Mouse (Mus musculus) ES-CJ7 (cell line): ENCODE results near the gene Rbm20.

ENCODE experiments used
- DNase-seq: peaks from one replicate; pipeline ENCODE4 v3.0.0; 2011; ENCODE audit warnings: low read depth, low spot score

The Rbm20 gene

DNA sequence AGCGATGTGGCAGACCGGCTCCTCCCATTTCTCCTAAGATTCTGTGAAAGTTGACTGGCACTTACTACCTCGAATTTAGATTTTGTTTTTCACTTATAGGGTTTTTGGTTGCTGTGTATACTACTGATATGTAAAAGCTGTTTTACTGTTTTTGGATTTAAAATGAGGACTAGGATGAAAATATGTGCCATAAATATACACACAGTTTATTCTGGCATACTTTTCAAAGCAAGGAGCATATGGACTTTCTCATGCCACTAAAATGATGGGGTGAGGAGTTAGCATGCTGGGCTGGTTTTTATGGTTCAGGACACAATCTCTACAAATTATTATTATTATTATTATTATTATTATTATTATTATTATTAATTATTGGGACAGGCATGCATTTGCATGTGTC, 133.5 kb downstream of the Rbm20 start:
- DNase-seq, result no peak

DNA sequence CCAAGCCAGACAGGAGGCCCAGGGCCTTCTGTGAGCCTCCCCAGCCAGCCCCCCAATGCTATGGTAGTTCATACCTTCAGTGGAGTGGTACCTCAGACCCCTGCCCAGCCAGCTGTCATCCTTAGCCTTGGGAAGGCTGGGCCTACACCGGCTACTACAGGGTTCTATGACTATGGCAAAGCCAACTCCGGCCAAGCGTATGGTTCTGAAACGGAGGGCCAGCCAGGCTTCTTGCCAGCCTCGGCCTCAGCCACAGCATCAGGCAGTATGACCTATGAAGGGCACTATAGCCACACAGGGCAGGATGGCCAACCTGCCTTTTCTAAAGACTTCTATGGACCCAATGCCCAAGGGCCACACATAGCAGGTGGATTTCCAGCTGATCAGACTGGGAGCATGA, 136.5 kb downstream of the Rbm20 start:
- DNase-seq, result no peak

DNA sequence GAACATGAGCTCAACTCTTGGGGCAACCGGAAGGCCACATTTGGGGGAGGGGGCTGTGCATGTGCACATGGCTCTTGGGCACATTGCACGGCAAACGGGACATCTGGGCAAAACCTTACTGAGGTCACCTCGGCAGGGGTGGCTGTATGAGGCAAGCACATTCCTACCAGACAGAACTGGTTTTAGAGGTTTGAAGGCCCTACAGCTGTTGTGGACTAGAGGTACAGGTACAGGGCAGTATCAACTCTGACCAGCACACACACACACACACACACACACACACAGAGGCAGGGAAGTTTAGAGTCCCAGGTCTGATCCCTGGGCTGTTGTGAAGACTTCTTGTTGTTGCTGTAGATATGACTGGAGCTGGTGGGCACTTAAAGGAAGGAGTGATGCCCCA, 138.6 kb downstream of the Rbm20 start:
- DNase-seq, result no peak

DNA sequence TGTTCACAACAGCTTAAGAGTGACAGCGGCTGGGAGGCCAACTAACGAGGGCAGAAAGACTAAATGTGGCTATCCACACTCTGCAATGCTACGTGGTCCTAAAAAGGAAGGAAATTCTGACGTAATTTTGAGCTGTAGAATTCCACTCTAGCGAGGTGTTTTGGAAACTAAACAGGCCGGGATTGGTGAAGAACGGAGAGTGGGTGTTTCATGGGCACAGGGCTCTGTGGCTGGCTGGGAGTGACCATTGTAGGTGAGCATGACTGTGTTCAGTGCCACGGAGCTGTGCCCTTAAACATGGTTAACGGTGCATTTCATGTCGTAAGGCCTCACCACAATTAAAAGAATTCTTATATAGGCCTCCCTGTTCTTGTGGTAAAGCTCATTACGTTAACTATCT, 139.1 kb downstream of the Rbm20 start:
- DNase-seq, result no peak

DNA sequence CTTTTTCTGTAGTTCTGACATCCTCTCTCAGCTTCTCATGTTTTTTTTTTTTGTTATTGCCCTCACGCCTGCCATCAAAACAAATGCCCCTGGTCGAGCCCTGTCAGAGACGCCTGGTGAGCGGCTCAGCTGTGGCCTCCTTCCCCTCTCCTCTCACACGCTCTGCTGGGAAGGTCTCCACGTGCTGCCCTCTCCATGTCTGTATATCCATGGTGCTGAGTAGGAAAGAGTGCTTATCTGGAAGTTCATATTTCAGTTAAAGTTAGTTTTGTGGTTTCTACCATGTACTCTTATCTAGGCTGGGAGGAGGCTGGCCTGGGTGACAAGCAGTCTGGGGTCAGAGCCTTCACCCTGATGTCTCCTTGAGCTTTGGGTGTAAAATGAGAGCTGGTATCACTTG, 142.2 kb downstream of the Rbm20 start:
- DNase-seq, result no peak

DNA sequence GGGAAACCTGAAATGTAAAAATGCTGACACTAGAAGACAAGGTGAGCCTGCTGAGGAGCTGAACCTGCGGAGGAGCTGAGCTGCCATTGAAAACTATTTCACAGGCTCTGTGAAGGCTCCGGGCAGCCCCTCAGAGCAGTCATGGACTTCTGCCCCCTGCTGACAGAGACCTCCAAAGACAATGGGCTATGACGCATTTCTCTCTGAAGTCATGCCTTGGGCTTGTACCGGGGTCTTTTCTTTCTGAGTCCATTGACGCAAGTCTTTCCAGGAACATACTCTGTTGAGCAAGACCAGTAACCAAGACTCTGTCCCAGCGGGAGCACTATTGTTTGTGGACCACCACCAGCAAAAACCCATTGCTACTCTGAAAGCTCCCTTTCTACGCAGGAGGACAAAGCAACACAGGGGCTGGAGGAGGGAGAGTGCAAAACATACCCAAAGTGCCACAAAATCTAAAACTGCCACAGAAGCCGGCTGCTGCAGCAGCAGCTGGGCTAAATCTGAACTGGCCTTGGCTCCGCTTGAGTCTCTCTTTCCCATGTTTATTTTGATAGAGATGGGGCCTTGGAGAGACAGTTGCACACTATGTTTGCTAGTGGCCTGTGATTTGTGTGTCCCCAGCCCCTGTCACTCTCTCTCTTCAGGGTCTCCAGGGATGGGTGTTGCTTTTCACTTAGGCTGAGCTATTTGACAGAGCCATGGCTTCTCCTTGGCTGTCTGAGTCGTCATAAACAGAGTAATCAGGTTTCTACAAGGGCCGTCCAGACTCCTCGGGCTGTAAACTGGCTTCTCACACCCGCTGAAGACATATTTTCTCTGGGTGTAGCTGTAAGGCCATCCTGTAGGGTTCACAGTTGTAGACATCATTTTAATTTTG, 144.4 kb downstream of the Rbm20 start:
- peak; percentile 65 for DNase-seq

DNA sequence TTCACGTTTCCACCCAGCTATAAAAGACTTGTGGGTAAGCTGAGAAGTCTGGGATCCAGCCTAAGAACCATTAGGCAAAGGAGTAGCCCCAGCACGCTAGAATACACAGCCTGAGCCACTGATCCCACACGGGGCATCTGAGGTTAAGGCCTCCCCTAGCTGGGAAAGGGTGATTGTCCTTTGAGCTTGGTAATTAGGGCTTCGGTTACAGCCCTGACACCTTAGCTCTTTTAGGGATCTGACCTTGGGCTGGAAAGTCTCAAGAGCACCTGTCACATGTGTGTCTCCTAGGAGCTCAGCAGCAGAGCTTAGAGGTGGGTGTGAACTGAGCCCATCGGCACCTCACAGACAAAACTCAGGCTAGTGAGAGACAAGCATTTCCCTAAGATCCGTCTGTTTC, 146.7 kb downstream of the Rbm20 start:
- DNase-seq, result no peak

DNA sequence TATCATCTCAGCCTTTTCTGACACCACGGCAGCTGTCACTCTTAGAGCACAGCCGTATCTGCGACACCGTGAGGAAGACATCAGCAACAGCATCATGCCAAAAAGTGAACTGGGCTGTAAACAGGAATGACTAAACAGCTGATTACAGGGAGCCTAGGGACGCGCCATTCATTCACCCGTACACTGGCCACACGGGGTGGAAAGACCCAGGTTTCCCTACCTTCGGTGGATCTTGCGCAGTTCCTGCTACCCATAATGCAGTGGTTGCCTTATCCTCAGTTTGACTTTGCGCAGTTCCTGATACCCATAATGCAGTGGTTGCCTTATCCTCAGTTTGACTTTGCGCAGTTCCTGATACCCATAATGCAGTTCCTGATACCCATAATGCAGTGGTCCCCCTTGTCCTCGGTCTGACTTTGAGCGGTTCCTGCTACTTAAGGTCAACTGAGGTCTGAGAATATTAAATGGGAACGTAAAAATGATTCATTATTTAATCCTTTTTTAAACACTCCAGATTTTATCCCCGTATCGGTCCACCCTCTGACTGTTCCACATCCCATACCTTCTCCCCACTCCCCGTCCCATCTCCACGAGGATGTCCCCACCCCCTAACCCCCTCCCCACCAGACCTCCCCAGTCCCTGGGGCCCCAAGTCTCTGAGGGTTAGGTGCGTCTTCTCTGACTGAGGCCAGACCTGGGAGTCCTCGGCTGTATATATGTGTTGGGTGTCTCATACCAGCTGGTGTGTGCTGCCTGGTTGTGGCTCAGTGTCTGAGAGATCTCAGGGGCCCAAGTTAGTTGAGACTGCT, 148.0 kb downstream of the Rbm20 start:
- DNase-seq, result no peak

DNA sequence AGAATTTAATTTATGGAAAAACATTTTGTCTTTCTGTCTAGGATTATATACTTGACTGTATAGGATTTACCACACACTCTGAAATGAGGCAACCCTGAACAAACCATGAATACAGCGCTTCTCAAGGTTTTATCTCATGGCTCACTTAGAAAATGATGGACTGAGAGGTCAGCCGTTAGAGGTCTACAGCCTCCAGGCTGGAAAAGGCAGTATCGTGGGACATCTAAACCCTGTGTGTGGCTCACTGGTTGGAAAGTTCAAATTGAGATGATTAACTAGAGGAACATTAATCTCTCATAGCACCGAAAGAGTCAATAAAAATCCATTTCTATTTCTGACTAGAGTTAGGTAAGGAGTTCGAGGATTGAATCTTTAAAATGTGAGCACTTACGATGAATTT, 152.9 kb downstream of the Rbm20 start:
- DNase-seq, result no peak

DNA sequence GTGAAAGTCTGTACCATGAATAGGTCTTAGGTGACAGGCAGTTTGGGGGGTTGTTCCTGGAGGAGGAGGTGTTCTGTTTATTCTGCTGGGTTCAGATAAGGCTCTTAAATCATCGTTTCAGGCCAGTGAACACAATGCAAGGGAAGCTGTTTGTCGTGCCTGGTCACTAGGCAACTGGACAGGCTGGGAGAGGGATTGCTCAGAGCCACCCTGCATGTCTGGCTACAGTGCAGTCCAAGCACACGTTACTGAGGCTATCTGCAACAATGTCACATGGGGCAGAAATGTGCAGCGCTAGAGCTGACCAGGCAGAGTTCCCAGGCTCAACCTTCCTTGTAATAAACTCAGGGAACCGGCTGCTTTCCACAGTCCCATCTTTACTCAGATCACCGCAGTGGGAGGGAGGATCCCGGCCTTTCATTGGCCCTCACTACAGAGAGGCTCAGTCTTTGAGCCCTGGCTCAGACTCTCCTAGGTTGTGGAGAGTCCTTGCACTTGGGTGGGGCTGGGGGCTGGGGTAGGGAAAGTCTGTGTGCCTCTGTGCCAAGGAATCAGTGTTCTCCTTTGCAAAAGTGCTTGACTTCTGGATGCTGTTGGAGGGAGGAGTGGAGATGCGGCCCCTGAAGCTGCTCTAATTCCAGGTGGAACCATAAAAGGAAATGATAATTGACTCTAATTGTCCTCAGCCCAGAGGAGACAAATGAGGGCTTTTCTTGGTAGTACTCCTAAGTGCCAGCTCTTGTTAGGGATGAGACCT, 153.5 kb downstream of the Rbm20 start:
- no peak for DNase-seq

DNA sequence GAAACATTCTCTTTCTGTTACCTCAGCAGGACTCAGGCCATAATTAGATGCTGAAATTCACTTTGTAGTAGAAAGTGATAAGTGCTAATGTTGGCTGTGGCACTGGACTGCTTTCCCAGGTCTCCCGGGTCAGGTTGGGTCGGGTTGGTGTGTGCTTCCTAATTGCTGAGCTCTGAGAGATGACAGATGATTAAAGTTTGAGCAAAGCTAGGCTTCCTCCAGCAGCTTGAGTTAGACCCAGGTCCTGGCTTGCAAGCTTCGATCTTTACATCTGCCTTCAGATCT, 154.0 kb downstream of the Rbm20 start:
- no peak for DNase-seq

DNA sequence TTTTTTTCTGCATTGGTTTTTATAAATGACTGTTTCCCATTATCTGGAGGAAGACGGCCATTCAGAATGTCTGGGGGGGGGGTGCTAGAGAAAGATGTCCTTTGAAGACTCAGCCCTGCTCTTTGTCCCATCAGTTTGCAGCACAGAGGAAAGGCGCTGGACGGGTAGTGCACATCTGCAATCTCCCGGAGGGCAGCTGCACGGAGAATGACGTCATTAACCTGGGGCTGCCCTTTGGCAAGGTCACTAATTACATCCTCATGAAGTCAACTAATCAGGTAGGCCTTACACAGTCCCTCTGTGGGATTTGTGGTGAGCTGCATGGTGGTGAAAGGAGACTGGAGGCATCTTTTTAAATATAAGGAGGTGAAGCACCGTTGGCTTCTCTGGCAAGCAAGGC, 155.4 kb downstream of the Rbm20 start:
- no peak for DNase-seq

DNA sequence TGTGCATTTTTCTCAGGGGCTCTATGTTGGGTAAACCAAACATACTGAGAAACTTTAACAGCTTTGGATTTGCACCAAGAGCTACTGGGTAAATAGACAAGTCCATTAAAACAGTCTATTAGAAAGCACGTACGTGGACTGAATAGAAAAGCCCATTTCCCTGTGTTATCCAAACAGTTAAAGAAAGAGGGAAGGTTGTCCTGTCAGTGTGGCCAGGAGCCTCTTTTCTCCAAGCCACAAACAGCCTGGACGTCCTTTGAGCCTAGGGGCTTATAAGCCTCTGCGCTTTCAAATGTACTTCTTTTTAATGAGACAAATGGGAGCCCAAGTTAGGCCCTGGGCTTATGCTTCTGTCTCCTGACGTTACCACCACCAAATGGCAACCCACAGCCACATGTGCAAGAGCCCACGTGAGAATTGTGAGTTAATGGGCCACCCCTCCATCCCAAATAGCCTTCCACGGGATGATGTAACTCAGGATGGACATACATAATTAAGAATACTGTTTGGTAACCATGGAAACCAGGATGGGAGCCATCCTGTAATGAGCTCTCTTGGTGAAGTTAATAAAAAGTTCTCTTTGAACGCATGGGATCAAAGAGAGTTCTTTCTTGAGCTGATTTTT, 156.8 kb downstream of the Rbm20 start:
- no peak for DNase-seq

DNA sequence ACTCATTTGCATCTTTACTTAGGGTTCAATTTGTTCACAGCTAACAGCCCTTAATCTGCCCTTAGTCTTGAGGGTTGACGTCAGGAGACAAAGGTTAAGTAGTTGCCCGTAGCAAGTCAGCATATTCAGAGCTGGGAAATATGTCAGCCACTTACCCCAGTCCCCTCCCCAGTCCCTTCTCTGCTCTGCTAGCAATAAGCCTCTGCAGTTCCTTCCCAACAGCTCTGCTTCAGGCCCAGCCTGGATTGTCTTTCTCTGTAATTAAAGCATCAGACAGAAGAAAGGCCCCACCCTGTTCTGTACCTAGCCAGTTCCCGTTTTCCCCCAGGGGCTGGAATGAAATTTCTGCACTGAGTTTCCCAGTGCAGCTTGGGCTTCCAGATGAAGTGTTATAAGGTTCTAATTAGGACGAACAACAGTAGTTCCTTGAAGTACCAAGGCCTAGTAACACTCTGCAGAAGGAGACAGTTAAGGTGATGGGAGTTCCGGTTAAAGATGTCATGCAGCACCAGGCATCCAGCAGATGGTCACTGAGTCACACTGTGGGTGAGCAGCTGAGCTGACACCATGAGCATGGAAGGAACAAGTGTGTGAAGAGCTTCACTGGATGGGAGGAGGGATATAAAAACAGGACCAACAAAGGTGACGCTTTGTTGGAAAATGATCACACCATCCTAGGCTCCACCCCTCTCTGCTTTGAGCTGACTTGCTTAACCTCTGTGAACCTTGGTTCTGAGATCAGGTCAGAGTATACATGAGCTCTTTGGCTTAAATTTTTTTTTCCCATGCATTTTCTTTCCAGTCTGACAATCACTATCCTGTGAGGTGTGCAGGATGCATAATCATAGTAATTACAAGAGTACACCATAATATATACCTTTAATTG, 159.7 kb downstream of the Rbm20 start:
- DNase-seq, result no peak

DNA sequence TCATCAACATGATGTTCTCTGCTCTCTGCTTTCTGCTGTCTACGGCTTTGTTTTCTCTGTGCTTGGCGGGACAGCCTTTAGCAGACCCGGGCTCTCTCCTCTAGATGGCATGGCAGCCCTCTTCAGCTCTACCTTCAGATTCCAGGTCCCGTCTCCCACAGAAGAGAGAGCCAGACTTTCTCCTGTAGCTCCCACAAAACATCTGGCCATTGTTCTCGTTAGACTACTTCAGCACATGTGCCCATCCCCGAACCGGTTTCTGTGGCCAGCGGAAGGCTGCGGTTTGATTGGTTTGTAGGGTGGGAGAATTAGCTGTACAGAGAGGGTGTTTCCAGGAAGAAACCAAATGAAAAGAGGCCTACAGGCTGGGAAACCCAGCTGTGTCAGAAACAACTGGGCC, 161.7 kb downstream of the Rbm20 start:
- no peak for DNase-seq

DNA sequence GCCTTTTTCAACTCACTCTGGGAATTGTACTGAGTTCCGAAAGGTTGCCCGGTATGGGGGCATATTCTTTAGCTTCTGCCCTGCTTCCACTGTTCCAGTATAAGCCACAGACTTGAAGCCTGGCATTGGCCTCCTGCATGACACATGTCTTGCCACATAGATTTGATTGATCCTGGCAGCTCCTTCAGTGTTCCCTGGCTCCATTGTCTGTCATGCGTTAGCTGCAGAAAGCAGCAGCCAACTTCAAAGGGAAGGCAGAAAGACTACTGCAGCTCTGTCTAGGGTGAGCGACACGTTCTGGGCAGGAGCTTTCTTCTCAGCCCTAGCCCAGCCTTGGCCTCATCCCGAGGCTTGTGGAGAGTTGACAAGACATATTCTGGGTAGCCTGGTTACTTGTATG, 162.7 kb downstream of the Rbm20 start:
- no peak for DNase-seq

DNA sequence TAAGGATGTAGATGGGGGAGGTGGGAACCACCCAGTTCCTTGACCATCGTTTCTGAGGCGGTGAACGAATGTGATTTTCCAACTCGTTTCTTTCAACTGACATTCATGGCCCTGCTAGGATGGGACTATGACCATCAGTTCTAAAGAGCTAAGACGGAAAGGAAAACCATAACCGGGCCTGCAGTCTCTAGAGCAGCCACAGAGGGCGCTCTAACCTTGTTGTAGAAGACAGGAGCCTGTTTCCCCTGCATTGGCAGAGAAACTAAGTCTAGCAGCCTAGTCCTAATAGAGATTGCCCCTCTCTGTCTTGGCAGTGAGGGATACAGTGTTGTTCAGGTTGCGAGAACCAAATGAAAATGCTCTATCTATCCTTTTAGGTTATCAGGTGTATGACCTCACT, 164.8 kb downstream of the Rbm20 start:
- DNase-seq, result peak; percentile 36

DNA sequence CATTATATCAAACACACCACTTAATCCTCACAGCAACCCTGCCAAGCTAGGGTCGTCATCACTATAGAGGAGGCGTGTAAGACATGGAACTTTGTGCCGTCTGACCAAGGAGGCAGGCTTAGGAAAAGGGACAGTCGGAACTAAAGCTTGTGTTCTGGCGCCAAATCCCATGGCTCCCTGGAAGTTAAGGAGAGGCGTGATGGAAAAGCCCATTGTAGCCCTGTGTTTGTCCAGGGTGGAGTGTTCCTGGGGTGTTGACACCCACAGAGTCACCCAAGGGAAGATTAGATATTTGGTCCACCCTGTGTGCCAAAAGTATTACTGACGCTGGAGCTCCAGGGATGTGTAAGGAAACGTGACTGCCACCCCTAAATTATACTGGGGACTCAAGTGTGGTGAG, 166.9 kb downstream of the Rbm20 start:
- no peak for DNase-seq

DNA sequence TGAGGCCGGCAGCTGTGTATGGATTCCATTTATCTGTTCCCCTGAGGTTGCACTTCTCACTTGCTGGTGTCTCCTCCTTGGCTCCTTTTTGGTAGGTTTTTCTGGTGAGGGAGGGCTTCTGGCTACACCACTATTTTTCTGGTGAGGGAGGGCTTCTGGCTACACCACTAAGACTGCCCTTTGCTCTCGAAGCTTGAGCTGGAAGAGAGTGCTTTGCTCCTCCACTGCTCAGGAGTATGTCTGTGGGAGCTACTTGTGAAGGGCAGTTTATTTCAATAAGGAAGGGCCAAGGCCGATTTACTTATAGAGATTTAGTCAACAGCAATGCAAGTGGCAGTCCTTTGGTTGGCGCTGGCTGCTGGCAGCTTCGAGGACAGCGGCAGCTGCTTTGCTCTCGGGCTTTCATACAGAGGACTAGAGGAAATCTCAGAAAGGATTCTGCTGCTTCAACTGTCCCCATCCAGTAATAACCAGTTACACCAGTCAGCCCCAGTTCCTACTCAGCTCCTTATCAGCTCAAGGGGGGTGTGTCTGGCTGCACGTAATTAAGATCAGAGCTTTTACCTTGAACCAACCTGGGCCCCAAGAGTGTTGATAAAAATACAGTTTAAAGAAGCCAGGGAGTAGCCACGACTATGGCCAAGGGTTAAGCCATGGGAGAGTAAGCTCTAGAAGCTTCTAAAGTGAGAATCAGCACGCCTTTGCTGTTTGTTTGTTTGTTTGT, 171.3 kb downstream of the Rbm20 start:
- DNase-seq, result no peak

DNA sequence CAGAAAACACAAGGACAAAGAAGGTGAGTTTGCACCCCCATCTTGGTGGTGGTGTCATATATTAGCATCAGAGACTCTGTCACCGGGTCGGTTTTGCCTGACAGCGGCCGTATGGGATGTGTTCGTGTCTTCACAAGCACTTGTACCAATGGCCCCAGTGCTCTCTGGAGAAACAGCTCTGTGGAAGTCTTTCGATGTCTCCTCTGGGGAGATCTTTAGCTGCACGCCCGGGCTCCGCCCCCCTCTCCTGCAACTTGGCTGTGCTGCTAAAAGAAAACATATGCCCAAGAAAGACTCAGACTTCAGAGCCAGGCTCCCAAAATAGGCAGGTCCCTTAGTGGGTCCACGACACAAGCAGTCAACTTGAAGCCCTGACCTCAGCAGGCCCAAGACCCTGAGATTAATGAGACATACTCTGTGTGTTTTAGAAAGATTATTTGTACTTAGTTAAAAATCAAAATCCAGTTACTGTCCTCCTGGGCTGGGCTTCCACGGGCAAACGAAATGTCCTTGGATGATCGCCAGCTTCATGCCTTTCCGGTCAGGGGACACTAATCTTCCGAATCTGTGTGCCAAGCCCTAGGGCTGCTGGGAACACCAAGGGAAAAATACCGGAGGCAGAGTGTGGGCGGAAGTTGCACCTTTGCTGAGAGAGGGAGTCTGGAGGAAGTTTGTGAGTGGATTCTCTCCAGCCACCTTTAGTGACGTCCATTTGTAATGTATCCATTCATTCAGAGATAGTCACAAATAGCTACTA, 173.2 kb downstream of the Rbm20 start:
- no peak for DNase-seq
